Mouse (Mus musculus) bone marrow macrophage, adult 2 months (primary cell): ENCODE measurements around the gene Apbb2.

ENCODE experiments used
- CTCF ChIP-seq: IDR thresholded peaks from 2 replicates; pipeline ENCODE4 v1.5.1; 2012; ENCODE audit warnings: low read depth, mild to moderate bottlenecking, low read length, moderate library complexity
- POLR2A ChIP-seq: IDR thresholded peaks from 2 replicates; pipeline ENCODE4 v1.6.1; 2012; ENCODE audit warnings: mild to moderate bottlenecking, low read depth, low read length, borderline replicate concordance

GRCm38 (mm10) chr5:66348421-66348820 lies 270.2 kb downstream of the Apbb2 start:
- TF ChIP-seq POLR2A: no peak
- TF ChIP-seq CTCF: no peak
